Mouse (Mus musculus) liver, embryonic 14.5 days (tissue): ENCODE measurements around the gene Zfp219. TPM values are rescaled to one million over a fixed set of nuclear protein-coding genes. Genes with fewer than 3 reads are reported as not detected.

Experiments used
- ATAC-seq: fragments of 200-750 bp; cut with Nextera tagmentation; 2 replicates; pipeline ENCODE4 v1.8.0; 2017; ENCODE audit warnings: moderate number of reproducible peaks, mild to moderate bottlenecking, moderate library complexity; ENCODE audit not compliant: insufficient read depth
- DNase-seq, 3 experiments: peaks; one replicate each; pipeline ENCODE4 v3.0.0-alpha.2; 2012 to 2013; ENCODE audit warnings: low read depth in 3 of 3, low spot score in 3 of 3
- H3K27ac ChIP-seq: fragments of 300-500 bp; sonication (generic); 2 replicates; pipeline ENCODE4 v1.5.1; 2014; ENCODE audit warnings: moderate library complexity, mild to moderate bottlenecking, control low read depth, inconsistent platforms
- H3K27me3 ChIP-seq: fragments of 300-500 bp; sonication (generic); 2 replicates; pipeline ENCODE4 v1.6.1; 2014; ENCODE audit warnings: mild to moderate bottlenecking, low read length, moderate library complexity; ENCODE audit not compliant: control insufficient read depth, insufficient read depth
- H3K36me3 ChIP-seq: fragments of 300-500 bp; sonication (generic); replicated peaks from 2 replicates; pipeline ENCODE4 v1.6.1; 2014; ENCODE audit warnings: low read depth; ENCODE audit not compliant: control insufficient read depth, insufficient read depth
- H3K4me1 ChIP-seq, 2 experiments: fragments of 200-500 bp in 1 of 2; fragments of 300-500 bp in 1 of 2; sonication (generic) in 1 of 2; replicated peaks; 2 replicates each; pipeline ENCODE4 v1.6.1; 2012 to 2014; ENCODE audit warnings: antibody characterized with exemption in 1 of 2, inconsistent platforms in 1 of 2, low read length in 1 of 2; ENCODE audit not compliant: control insufficient read depth in 2 of 2, insufficient read depth in 2 of 2
- H3K4me2 ChIP-seq: fragments of 300-500 bp; sonication (generic); 2 replicates; pipeline ENCODE4 v1.6.1; 2014; ENCODE audit warnings: low read depth, mild to moderate bottlenecking, control low read depth, moderate library complexity
- H3K4me3 ChIP-seq, 2 experiments: fragments of 200-500 bp in 1 of 2; fragments of 300-500 bp in 1 of 2; sonication (generic) in 1 of 2; 2 replicates each; pipeline ENCODE4 v1.5.1; 2012 to 2014; ENCODE audit warnings: low read depth in 2 of 2, low read length in 2 of 2, mild to moderate bottlenecking in 2 of 2, control low read depth in 1 of 2, inconsistent platforms in 1 of 2, moderate library complexity in 1 of 2; ENCODE audit not compliant: insufficient read depth in 1 of 2
- H3K9ac ChIP-seq: fragments of 300-500 bp; sonication (generic); replicated peaks from 2 replicates; pipeline ENCODE4 v1.6.1; 2014; ENCODE audit warnings: mild to moderate bottlenecking, control low read depth, moderate library complexity
- H3K9me3 ChIP-seq: fragments of 300-500 bp; sonication (generic); 2 replicates; pipeline ENCODE4 v1.6.1; 2016; ENCODE audit warnings: low read length, mixed read lengths; ENCODE audit not compliant: control insufficient read depth
- CTCF ChIP-seq: IDR thresholded peaks from 2 replicates; pipeline ENCODE4 v1.5.1; 2016; ENCODE audit warnings: antibody characterized with exemption, low read depth, control low read depth
- EP300 ChIP-seq: IDR thresholded peaks from 2 replicates; pipeline ENCODE4 v1.6.1; 2016; ENCODE audit warnings: antibody characterized with exemption, low read depth
- WGBS: fragments of 180-500 bp; shearing (Covaris S2); extraction: QIAGEN DNeasy Blood & Tissue Kit; methylation state at CpG from one replicate; pipeline ENCODE4 v1.1.7; 2014; ENCODE audit not compliant: insufficient replicate concordance; 5-methylcytosine and 5-hydroxymethylcytosine counted together
- polyA plus RNA-seq, 2 experiments: library from polyadenylated mRNA; depleted of rRNA in 1 of 2; stranded (reverse) in 1 of 2; unstranded in 1 of 2; fragments of >200 nt; fragmentation: Nextera tagmentation in 1 of 2; extraction: Ambion mirVana in 1 of 2; gene quantifications; 2 replicates each; pipeline versions ENCODE4 v1.2.1 to v1.2.3; 2012 to 2014

Gene Zfp219
- polyA plus RNA-seq, 2 experiments = 7.4 to 9.7 TPM

DNA sequence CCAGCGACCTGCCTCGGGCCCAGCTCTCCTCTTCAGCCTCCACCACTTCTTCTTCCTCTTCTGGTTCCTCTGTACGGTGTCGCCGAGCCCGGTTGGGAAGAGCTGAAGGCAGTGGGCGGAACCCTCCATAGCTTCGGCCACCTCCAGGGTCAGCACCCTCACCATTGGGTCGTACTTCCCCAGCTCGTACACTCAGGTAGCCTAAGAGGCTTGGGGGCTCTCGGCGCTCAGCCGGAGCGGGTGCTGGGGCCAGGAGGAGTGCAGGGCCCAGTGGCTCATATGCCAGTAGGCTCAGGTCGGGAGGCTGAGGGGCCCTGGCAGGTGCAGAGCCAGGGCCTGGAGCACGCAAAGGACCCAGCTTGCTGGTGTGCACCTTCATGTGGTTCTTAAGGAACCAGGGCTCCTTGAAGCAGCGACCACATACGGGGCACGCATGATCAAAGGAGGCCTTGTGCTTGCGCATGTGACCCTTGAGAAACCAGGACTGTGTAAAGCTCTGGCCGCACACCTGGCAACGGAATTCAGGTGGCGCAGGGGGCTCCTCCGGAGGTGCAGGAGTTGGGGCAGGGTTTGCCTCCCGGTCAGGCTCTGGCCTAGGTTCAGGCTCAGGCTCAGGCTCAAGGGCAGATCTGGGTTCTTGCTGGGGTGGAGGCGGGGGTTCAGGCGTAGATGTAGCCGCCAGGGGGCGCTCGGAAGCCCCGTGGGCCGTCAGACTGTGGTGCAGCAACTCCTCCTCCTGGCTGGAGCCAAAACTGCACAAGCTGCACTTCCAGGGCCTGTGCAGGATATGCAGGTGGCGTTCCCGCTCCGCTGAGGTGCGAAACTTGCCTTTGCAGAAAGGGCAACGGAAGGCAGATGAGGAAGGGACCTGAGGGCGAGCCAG, 12.0 kb downstream of the Zfp219 start:
- Histone ChIP-seq H3K27ac (no peak overlapping the region), H3K9me3 (no peaks in the 10 kb centered on the region), H3K4me2 (no peak overlapping the region), H3K4me1 (no peaks in the 10 kb centered on the region), H3K27me3 (no peaks in the 10 kb centered on the region), H3K36me3 (peaks cover 2% of the 10 kb centered on the region; the same call in 1 of the 2 replicates), H3K9ac (no peak overlapping the region), H3K4me3 (no peak overlapping the region)
- TF ChIP-seq EP300 = peak; percentile 10; the same call in 1 of the 2 replicates
- peak; percentile 100 for TF ChIP-seq CTCF
- DNase-seq (peak; percentile 65 to 69 (median 68)), ATAC-seq (peak; percentile 78)
- 52% methylated on average over 38 of the region's 38 CpGs for WGBS

- TF ChIP-seq CTCF (no peak), EP300 (no peak)
- DNase-seq (no peak), ATAC-seq (no peak)
- no peaks in the 10 kb centered on the region for H3K9me3 ChIP-seq
- no peaks in the 10 kb centered on the region for H3K4me1 ChIP-seq
- 93% methylated on average over 23 of the region's 23 CpGs for WGBS
- no peak overlapping the region for H3K4me3 ChIP-seq
- H3K9ac ChIP-seq = no peak overlapping the region
- no peaks in the 10 kb centered on the region for H3K27me3 ChIP-seq
- H3K36me3 ChIP-seq = peaks cover 2% of the 10 kb centered on the region; the same call in 1 of the 2 replicates
- no peak overlapping the region for H3K27ac ChIP-seq
- H3K4me2 ChIP-seq = no peak overlapping the region
Measured at GRCm38 (mm10) chr14:52006771-52007170, 13.8 kb downstream of the Zfp219 start.

DNA sequence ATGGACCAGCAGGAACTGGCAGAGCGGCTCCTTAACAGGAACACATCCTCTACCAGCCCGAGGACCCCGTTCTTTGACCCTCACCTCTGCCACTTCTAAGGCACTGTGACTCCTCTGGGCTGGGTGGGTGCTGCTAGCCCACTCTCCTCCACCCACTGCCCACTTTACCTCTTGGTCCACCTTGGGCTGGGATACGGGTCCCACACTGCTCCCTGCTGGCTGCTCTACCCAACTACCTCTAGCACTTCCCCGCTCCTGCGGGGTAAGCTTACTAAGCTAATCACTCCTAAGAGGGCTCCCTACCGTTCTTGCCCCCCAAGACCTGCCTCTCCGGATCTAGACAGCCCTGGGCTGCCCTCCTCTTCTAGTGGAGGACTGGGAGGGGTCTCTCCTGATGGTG, 14.3 kb downstream of the Zfp219 start:
- WGBS = 74% methylated on average over 8 of the region's 8 CpGs
- H3K27ac ChIP-seq = no peak overlapping the region
- H3K4me3 ChIP-seq = no peak overlapping the region
- H3K4me1 ChIP-seq = no peaks in the 10 kb centered on the region
- no peak for DNase-seq
- H3K9ac ChIP-seq = no peak overlapping the region
- no peaks in the 10 kb centered on the region for H3K27me3 ChIP-seq
- H3K4me2 ChIP-seq = no peak overlapping the region
- H3K36me3 ChIP-seq = peaks cover 2% of the 10 kb centered on the region; the same call in 1 of the 2 replicates
- TF ChIP-seq EP300 = no peak
- TF ChIP-seq CTCF = peak; percentile 53
- no peaks in the 10 kb centered on the region for H3K9me3 ChIP-seq
- ATAC-seq = no peak

- no peak overlapping the region for H3K9ac ChIP-seq
- H3K4me1 ChIP-seq = no peaks in the 10 kb centered on the region
- H3K4me2 ChIP-seq = no peak overlapping the region
- no peaks in the 10 kb centered on the region for H3K9me3 ChIP-seq
- no peak overlapping the region for H3K4me3 ChIP-seq
- H3K36me3 ChIP-seq = peaks cover 2% of the 10 kb centered on the region; the same call in 1 of the 2 replicates
- H3K27me3 ChIP-seq = no peaks in the 10 kb centered on the region
- WGBS = 61% methylated on average over 6 of the region's 6 CpGs
- no peak for ATAC-seq
- DNase-seq = no peak
- no peak for TF ChIP-seq EP300
- TF ChIP-seq CTCF = no peak
- no peak overlapping the region for H3K27ac ChIP-seq
Measured at GRCm38 (mm10) chr14:52005616-52006015, 14.9 kb downstream of the Zfp219 start.

- no peaks in the 10 kb centered on the region for H3K9me3 ChIP-seq
- WGBS = 75% methylated on average over 7 of the region's 7 CpGs
- no peak overlapping the region for H3K27ac ChIP-seq
- no peak for DNase-seq
- no peak for ATAC-seq
- no peaks in the 10 kb centered on the region for H3K4me1 ChIP-seq
- H3K36me3 ChIP-seq = peaks cover 2% of the 10 kb centered on the region; the same call in 1 of the 2 replicates
- H3K4me3 ChIP-seq = no peak overlapping the region
- no peaks in the 10 kb centered on the region for H3K27me3 ChIP-seq
- no peak overlapping the region for H3K9ac ChIP-seq
- TF ChIP-seq EP300 (no peak), CTCF (no peak)
- no peak overlapping the region for H3K4me2 ChIP-seq
Measured at GRCm38 (mm10) chr14:52005141-52005540, 15.4 kb downstream of the Zfp219 start.
